Comparison of ENCODE assay signal across 8 mouse cellular contexts in genomic region chr6:99666318-99667171, GRCm38 (mm10). TPM values are rescaled to one million over a fixed set of nuclear protein-coding genes. Genes with fewer than 3 reads are reported as not detected.
DNase-seq lines count a peak whose midpoint lies in the region; ATAC-seq and TF ChIP-seq lines count a peak whose summit lies in the region.

Gene Eif4e3, minus strand, starts transcription at chr6:99666771.
Gene Gm20696, minus strand, starts transcription at chr6:99666797.

- no peaks in the 10 kb centered on the region for H3K36me3 ChIP-seq in hindbrain, postnatal 0 days (ENCODE audit: insufficient read depth, low read length)
- H3K36me3 ChIP-seq in liver, adult 2 months (ENCODE audit: control insufficient read depth, insufficient read depth, low read length) = no peaks in the 10 kb centered on the region
- no peaks in the 10 kb centered on the region for H3K36me3 ChIP-seq in midbrain, embryonic 16.5 days (ENCODE audit: control insufficient read depth, insufficient read depth, low read length)

- H3K4me3 ChIP-seq in left cerebral cortex, adult 2 months = peak within 1 kb of the TSS; percentile 85
- peak within 1 kb of the TSS; percentile 81 for H3K4me3 ChIP-seq in hindbrain, postnatal 0 days (ENCODE audit: low read length)
- H3K4me3 ChIP-seq in liver, adult 2 months (ENCODE audit: insufficient read depth, low read depth, low read length) = peak within 1 kb of the TSS; percentile 87
- peak within 1 kb of the TSS; percentile 70 for H3K4me3 ChIP-seq in midbrain, embryonic 16.5 days (ENCODE audit: low read depth, low read length)

- H3K79me2 ChIP-seq in liver, adult 2 months (ENCODE audit: control insufficient read depth, insufficient read depth, low read length) = no peaks in the 10 kb centered on the region; the same call in 1 of the 2 replicates

- H3K9ac ChIP-seq in hindbrain, postnatal 0 days (replicated peaks; ENCODE audit: low read length) = peak within 1 kb of the TSS; percentile 76
- peak within 1 kb of the TSS; percentile 85 for H3K9ac ChIP-seq in liver, adult 2 months (ENCODE audit: low read depth, low read length)
- H3K9ac ChIP-seq in midbrain, embryonic 16.5 days (ENCODE audit: low read depth, low read length) = peak within 1 kb of the TSS; percentile 87

- TF ChIP-seq CTCF in left cerebral cortex, adult 2 months (IDR thresholded peaks at IDR 0.05) = no peak
- TF ChIP-seq CTCF in hindbrain, postnatal 0 days (IDR thresholded peaks at IDR 0.05; ENCODE audit: low read depth) = no peak
- TF ChIP-seq CTCF in liver, adult 2 months (IDR thresholded peaks at IDR 0.05; ENCODE audit: low read depth, low read length) = no peak

- TF ChIP-seq POLR2A in liver, adult 2 months (IDR thresholded peaks at IDR 0.05; ENCODE audit: extremely low read depth, insufficient read depth, low read length) = no peak

- H3K27ac ChIP-seq in left cerebral cortex, adult 2 months = peak within 1 kb of the TSS; percentile 54
- H3K27ac ChIP-seq in hindbrain, postnatal 0 days = peak within 1 kb of the TSS; percentile 86
- H3K27ac ChIP-seq in liver, adult 2 months (replicated peaks; ENCODE audit: insufficient read depth, low read depth, low read length) = peak within 1 kb of the TSS; percentile 46
- peak within 1 kb of the TSS; percentile 68 for H3K27ac ChIP-seq in midbrain, embryonic 16.5 days (ENCODE audit: low read length)

- H3K27me3 ChIP-seq in hindbrain, postnatal 0 days (ENCODE audit: insufficient read depth, low read length) = no peaks in the 10 kb centered on the region
- H3K27me3 ChIP-seq in liver, adult 2 months (ENCODE audit: control insufficient read depth, insufficient read depth, low read length) = no peaks in the 10 kb centered on the region
- H3K27me3 ChIP-seq in midbrain, embryonic 16.5 days (ENCODE audit: control insufficient read depth, insufficient read depth, low read depth, low read length) = no peaks in the 10 kb centered on the region

- DNase-seq in left cerebral cortex, adult 2 months (ENCODE audit: extremely low spot score in 1 of 2, low spot score in 2 of 2) = peak in 1 of 2 experiments; percentile 31
- DNase-seq in left cerebral cortex, postnatal 14 days (ENCODE audit: low spot score in 2 of 2) = no peak
- DNase-seq in cerebellum, postnatal 10 days = peak; percentile 90 to 92
- peak; percentile 77 for DNase-seq in gastrocnemius, postnatal 14 days
- DNase-seq in hindbrain, postnatal 0 days (ENCODE audit: low spot score) = peak; percentile 77
- DNase-seq in liver, adult 2 months (ENCODE audit: extremely low read depth, low read depth, low spot score) = peak; percentile 59
- peak; percentile 60 for DNase-seq in testis, postnatal 10 days (ENCODE audit: low spot score)

- WGBS in hindbrain, postnatal 0 days = 2% methylated on average over 51 of the region's 75 CpGs
- WGBS in liver, adult 2 months = under 1% methylated on average over 75 of the region's 75 CpGs
- WGBS in midbrain, embryonic 16.5 days = under 1% methylated on average over 52 of the region's 75 CpGs

- intact Hi-C loops in left cerebral cortex, adult 2 months (cut with DNase I) = loop anchor here (2.0 kb wide), 1 partner anchor 26 kb away; the partner anchor contains the start of gene Gpr27
- intact Hi-C loops in left cerebral cortex, postnatal 14 days (cut with DNase I) = no loop called here
- intact Hi-C loops in gastrocnemius, postnatal 14 days (cut with DNase I; ENCODE audit: low total_unique reads) = no loop called here

- H3K4me2 ChIP-seq in hindbrain, postnatal 0 days (ENCODE audit: low read depth, low read length) = peak within 1 kb of the TSS; percentile 93
- H3K4me2 ChIP-seq in midbrain, embryonic 16.5 days (ENCODE audit: low read length) = peak within 1 kb of the TSS; percentile 93

- peaks cover 32% of the 10 kb centered on the region for H3K4me1 ChIP-seq in hindbrain, postnatal 0 days (ENCODE audit: insufficient read depth, low read length)
- H3K4me1 ChIP-seq in liver, adult 2 months (ENCODE audit: control insufficient read depth, insufficient read depth, low read length) = no peaks in the 10 kb centered on the region; the same call in 1 of the 2 replicates
- H3K4me1 ChIP-seq in midbrain, embryonic 16.5 days (ENCODE audit: control insufficient read depth, insufficient read depth, low read length) = peaks cover 40% of the 10 kb centered on the region

- no peaks in the 10 kb centered on the region for H3K9me3 ChIP-seq in hindbrain, postnatal 0 days (ENCODE audit: low read length)
- H3K9me3 ChIP-seq in midbrain, embryonic 16.5 days (replicated peaks; ENCODE audit: control insufficient read depth, low read length, poor library complexity, severe bottlenecking) = no peaks in the 10 kb centered on the region

- peak; percentile 79 for ATAC-seq in hindbrain, postnatal 0 days
- ATAC-seq in midbrain, embryonic 16.5 days = peak; percentile 14; the same call in 1 of the 2 replicates

RNA-seq across cellular contexts. Expression of gene Eif4e3, which starts in this region (rescaled TPM):
- total RNA-seq in left cerebral cortex, adult 2 months (2021) = 10 to 100 TPM; 18.5 to 20.3 TPM
- 10 to 100 TPM; 14.1 to 14.2 TPM for total RNA-seq in left cerebral cortex, postnatal 14 days (2021)
- total RNA-seq in gastrocnemius, postnatal 14 days (2021) = 10 to 100 TPM; 16.2 to 17.8 TPM
- 6.5 and 6.7 TPM in 2 replicates for total RNA-seq in hindbrain, postnatal 0 days (2014; rRNA removed)
- polyA plus RNA-seq in hindbrain, postnatal 0 days (2015; fragmentation: Nextera tagmentation; extraction: Ambion mirVana) = 6.5 and 6.6 TPM in 2 replicates
- total RNA-seq in liver, adult 2 months (2014; rRNA removed) = 2.7 and 4.1 TPM in 2 replicates
- 1.3 and 1.5 TPM in 2 replicates for polyA plus RNA-seq in liver, adult 2 months (2012; rRNA removed)
- 7.4 and 8.7 TPM in 2 replicates for polyA plus RNA-seq in midbrain, embryonic 16.5 days (2015; fragmentation: Nextera tagmentation; extraction: Ambion mirVana)

RNA-seq across cellular contexts. Expression of gene Gm20696, which starts in this region (rescaled TPM):
- total RNA-seq in left cerebral cortex, adult 2 months (2021) = 1 to 10 TPM; 9.0 to 9.2 TPM
- total RNA-seq in left cerebral cortex, postnatal 14 days (2021) = 1 to 10 TPM; 5.3 to 6.3 TPM
- total RNA-seq in gastrocnemius, postnatal 14 days (2021) = under 1 TPM; 0.73 to 0.90 TPM
- 2.9 and 3.6 TPM in 2 replicates for total RNA-seq in hindbrain, postnatal 0 days (2014; rRNA removed)
- polyA plus RNA-seq in hindbrain, postnatal 0 days (2015; fragmentation: Nextera tagmentation; extraction: Ambion mirVana) = 2.3 and 2.5 TPM in 2 replicates
- 6.5 and 6.9 TPM in 2 replicates for total RNA-seq in liver, adult 2 months (2014; rRNA removed)
- 0.02 and 0.26 TPM in 2 replicates for polyA plus RNA-seq in liver, adult 2 months (2012; rRNA removed)
- polyA plus RNA-seq in midbrain, embryonic 16.5 days (2015; fragmentation: Nextera tagmentation; extraction: Ambion mirVana) = 2.4 and 3.1 TPM in 2 replicates

Comparison
In these comparisons a context has a peak if more than half of its experiments do, and no peak if none do; other contexts are left out.
1. DNase-seq: peak in cerebellum, postnatal 10 days (2 of 2), gastrocnemius, postnatal 14 days (single experiment), hindbrain, postnatal 0 days (single experiment), liver, adult 2 months (single experiment) and testis, postnatal 10 days (single experiment); none in left cerebral cortex, postnatal 14 days (0 of 2).
2. Peak in every context shown above with its lines, with median percentiles within 50 percentile points of each other: H3K27ac ChIP-seq, H3K4me3 ChIP-seq and H3K9ac ChIP-seq.